Mouse (Mus musculus): ENCODE data around the gene Dohh. TPM values are rescaled to one million over a fixed set of nuclear protein-coding genes. Genes with fewer than 3 reads are reported as not detected.

The Dohh gene
- polyA plus RNA-seq (2015; fragmentation: Nextera tagmentation; extraction: Ambion mirVana) = 76.7 and 87.3 TPM in 2 replicates

GRCm38 (mm10) chr10:81383802-81384604 is at the start of gene Dohh, which contains the start of gene Gm48551:
Dohh (plus strand) TSS chr10:81384428.
Gm48551 (plus strand) TSS chr10:81384466.
- Histone ChIP-seq H3K4me2 (peak within 1 kb of the TSS; percentile 94), H3K27me3 (no peaks in the 10 kb centered on the region), H3K9me3 (replicated peaks) (no peaks in the 10 kb centered on the region), H3K27ac (peak within 1 kb of the TSS; percentile 84), H3K36me3 (ENCODE audit: poor library complexity, severe bottlenecking) (peaks cover 32% of the 10 kb centered on the region), H3K9ac (peak within 1 kb of the TSS; percentile 87), H3K4me1 (peaks cover 19% of the 10 kb centered on the region), H3K4me3 (peak within 1 kb of the TSS; percentile 97)
- ATAC-seq = peak; percentile 96
- 10% methylated on average over 54 of the region's 54 CpGs for WGBS

- peak overlapping the region; percentile 16; the same call in 1 of the 2 replicates for H3K9ac ChIP-seq
These were observed 48.6 kb upstream of the Dohh start for GRCm38 (mm10) chr10:81335393-81336340.

GRCm38 (mm10) chr10:81336558-81336957 is 47.7 kb upstream of the Dohh start:
- no peak overlapping the region for H3K27ac ChIP-seq
- H3K4me2 ChIP-seq = no peak overlapping the region
- no peak overlapping the region for H3K4me3 ChIP-seq
- no peaks in the 10 kb centered on the region for H3K9me3 ChIP-seq (replicated peaks)
- no peak overlapping the region for H3K9ac ChIP-seq
- H3K4me1 ChIP-seq = 0 out of 2 replicates have a peak, but pooled peaks cover 2% of the 10 kb centered on the region
- H3K27me3 ChIP-seq = peaks cover 59% of the 10 kb centered on the region
- WGBS = 94% methylated on average over 4 of the region's 4 CpGs
- H3K36me3 ChIP-seq (ENCODE audit: poor library complexity, severe bottlenecking) = no peaks in the 10 kb centered on the region
- no peak for ATAC-seq

More at GRCm38 (mm10) chr10:81335393-81336340, 48.6 kb upstream of the Dohh start:
- WGBS = 42% methylated on average over 16 of the region's 19 CpGs
- H3K4me1 ChIP-seq = 0 out of 2 replicates have a peak, but pooled peaks cover 2% of the 10 kb centered on the region
- peaks cover 51% of the 10 kb centered on the region for H3K27me3 ChIP-seq
- no peaks in the 10 kb centered on the region for H3K9me3 ChIP-seq (replicated peaks)
- no peak overlapping the region for H3K4me3 ChIP-seq
- ATAC-seq = no peak
- no peak overlapping the region for H3K4me2 ChIP-seq
- no peaks in the 10 kb centered on the region for H3K36me3 ChIP-seq (ENCODE audit: poor library complexity, severe bottlenecking)
- H3K27ac ChIP-seq = no peak overlapping the region

- H3K9ac ChIP-seq = no peak overlapping the region
- H3K27me3 ChIP-seq = peaks cover 71% of the 10 kb centered on the region
- H3K27ac ChIP-seq = no peak overlapping the region
- no peak overlapping the region for H3K4me2 ChIP-seq
- H3K36me3 ChIP-seq (ENCODE audit: poor library complexity, severe bottlenecking) = peaks cover 2% of the 10 kb centered on the region; the same call in 1 of the 2 replicates
- no peaks in the 10 kb centered on the region for H3K9me3 ChIP-seq (replicated peaks)
- 40% methylated on average over 17 of the region's 17 CpGs for WGBS
- H3K4me3 ChIP-seq = no peak overlapping the region
- H3K4me1 ChIP-seq = peaks cover 7% of the 10 kb centered on the region
- ATAC-seq = no peak
These were observed 43.5 kb upstream of the Dohh start for GRCm38 (mm10) chr10:81340551-81341332.

- Histone ChIP-seq H3K4me1 (peaks cover 10% of the 10 kb centered on the region), H3K4me2 (no peak overlapping the region), H3K27ac (no peak overlapping the region), H3K27me3 (peaks cover 77% of the 10 kb centered on the region), H3K4me3 (no peak overlapping the region), H3K36me3 (ENCODE audit: poor library complexity, severe bottlenecking) (peaks cover 6% of the 10 kb centered on the region), H3K9ac (no peak overlapping the region), H3K9me3 (replicated peaks) (no peaks in the 10 kb centered on the region)
- 37% methylated on average over 16 of the region's 16 CpGs for WGBS
- no peak for ATAC-seq
These were observed 42.8 kb upstream of the Dohh start for GRCm38 (mm10) chr10:81341333-81341949.

GRCm38 (mm10) chr10:81342686-81343505 is 41.3 kb upstream of the Dohh start, which contains the start of gene Gipc3:
Gipc3 (minus strand) TSS chr10:81343266.
- no peak within 1 kb of the TSS for H3K27ac ChIP-seq
- peaks cover 79% of the 10 kb centered on the region for H3K27me3 ChIP-seq
- peak within 1 kb of the TSS; percentile 70 for H3K4me2 ChIP-seq
- H3K36me3 ChIP-seq (ENCODE audit: poor library complexity, severe bottlenecking) = peaks cover 15% of the 10 kb centered on the region
- ATAC-seq = no peak
- peak within 1 kb of the TSS; percentile 41 for H3K4me3 ChIP-seq
- 5% methylated on average over 50 of the region's 67 CpGs for WGBS
- no peaks in the 10 kb centered on the region for H3K9me3 ChIP-seq (replicated peaks)
- H3K9ac ChIP-seq = peak within 1 kb of the TSS; percentile 62
- H3K4me1 ChIP-seq = peaks cover 23% of the 10 kb centered on the region

- Histone ChIP-seq H3K4me2 (no peak overlapping the region), H3K4me1 (peaks cover 32% of the 10 kb centered on the region), H3K4me3 (no peak overlapping the region), H3K9me3 (replicated peaks) (no peaks in the 10 kb centered on the region), H3K27me3 (peaks cover 78% of the 10 kb centered on the region), H3K9ac (no peak overlapping the region), H3K27ac (no peak overlapping the region), H3K36me3 (ENCODE audit: poor library complexity, severe bottlenecking) (peaks cover 16% of the 10 kb centered on the region)
- WGBS = 50% methylated on average over 8 of the region's 8 CpGs
- ATAC-seq = no peak
These were observed 39.6 kb upstream of the Dohh start for GRCm38 (mm10) chr10:81344421-81345161.

GRCm38 (mm10) chr10:81345162-81345534 is 39.1 kb upstream of the Dohh start:
- Histone ChIP-seq H3K4me1 (peaks cover 36% of the 10 kb centered on the region), H3K36me3 (ENCODE audit: poor library complexity, severe bottlenecking) (peaks cover 16% of the 10 kb centered on the region), H3K9me3 (replicated peaks) (no peaks in the 10 kb centered on the region), H3K27me3 (peaks cover 77% of the 10 kb centered on the region), H3K4me2 (no peak overlapping the region), H3K9ac (no peak overlapping the region), H3K4me3 (no peak overlapping the region), H3K27ac (no peak overlapping the region)
- no peak for ATAC-seq
- 85% methylated on average over 4 of the region's 4 CpGs for WGBS

- H3K4me1 ChIP-seq = peaks cover 39% of the 10 kb centered on the region
- WGBS = 6% methylated on average over 47 of the region's 55 CpGs
- peaks cover 16% of the 10 kb centered on the region for H3K36me3 ChIP-seq (ENCODE audit: poor library complexity, severe bottlenecking)
- peaks cover 63% of the 10 kb centered on the region for H3K27me3 ChIP-seq
- peak overlapping the region; percentile 60 for H3K9ac ChIP-seq
- no peaks in the 10 kb centered on the region for H3K9me3 ChIP-seq (replicated peaks)
- peak overlapping the region; percentile 24 for H3K4me3 ChIP-seq
- H3K4me2 ChIP-seq = peak overlapping the region; percentile 58
- peak; percentile 9; the same call in 1 of the 2 replicates for ATAC-seq
- H3K27ac ChIP-seq = no peak overlapping the region; the same call in 1 of the 2 replicates
These were observed 37.7 kb upstream of the Dohh start for GRCm38 (mm10) chr10:81346453-81347067.

All from forebrain, embryonic 13.5 days (tissue).